Mouse (Mus musculus) mature B cell (primary cell): ENCODE results near the gene Grm3.

Experiments used
- in situ Hi-C: fragments of 300-500 bp; cut with MboI; formaldehyde crosslinking; loops from 2 replicates; pipeline ENCODE4 v1.14.3; 2019

Grm3 gene

GRCm38 (mm10) chr5:9724956-9725600 is at the start of gene Grm3:
Gene Grm3 (minus strand): TSS chr5:9725170.
- in situ Hi-C loops, result no loop called here

- in situ Hi-C loops, result no loop called here
These were observed 30.8 kb upstream of the Grm3 start for GRCm38 (mm10) chr5:9755751-9756150.

GRCm38 (mm10) chr5:9748184-9748583 is 23.2 kb upstream of the Grm3 start:
- in situ Hi-C loops, result no loop called here

GRCm38 (mm10) chr5:9744120-9744519 is 19.1 kb upstream of the Grm3 start:
- in situ Hi-C loops, result no loop called here

GRCm38 (mm10) chr5:9725601-9726268 is 765 bp upstream of the Grm3 start:
- in situ Hi-C loops, result no loop called here

GRCm38 (mm10) chr5:9724287-9724955 is 549 bp downstream of the Grm3 start:
- in situ Hi-C loops, result no loop called here

GRCm38 (mm10) chr5:9721136-9721535 is 3.8 kb downstream of the Grm3 start:
- in situ Hi-C loops, result no loop called here

GRCm38 (mm10) chr5:9716295-9716694 is 8.7 kb downstream of the Grm3 start:
- in situ Hi-C loops, result no loop called here

GRCm38 (mm10) chr5:9707096-9707495 is 17.9 kb downstream of the Grm3 start:
- in situ Hi-C loops, result no loop called here

GRCm38 (mm10) chr5:9703385-9704009 is 21.5 kb downstream of the Grm3 start:
- in situ Hi-C loops, result no loop called here

GRCm38 (mm10) chr5:9702656-9703384 is 22.1 kb downstream of the Grm3 start:
- in situ Hi-C loops, result no loop called here

- in situ Hi-C loops, result no loop called here
These were observed 32.6 kb downstream of the Grm3 start for GRCm38 (mm10) chr5:9692333-9692732.

GRCm38 (mm10) chr5:9690599-9691242 is 34.2 kb downstream of the Grm3 start:
- in situ Hi-C loops, result no loop called here

GRCm38 (mm10) chr5:9690192-9690591 is 34.8 kb downstream of the Grm3 start:
- in situ Hi-C loops, result no loop called here

GRCm38 (mm10) chr5:9683204-9683603 is 41.8 kb downstream of the Grm3 start:
- in situ Hi-C loops, result no loop called here

- in situ Hi-C loops, result no loop called here
These were observed 56.0 kb downstream of the Grm3 start for GRCm38 (mm10) chr5:9669002-9669401.

- in situ Hi-C loops, result no loop called here
These were observed 61.6 kb downstream of the Grm3 start for GRCm38 (mm10) chr5:9663416-9663815.

- in situ Hi-C loops, result no loop called here
These were observed 62.9 kb downstream of the Grm3 start for GRCm38 (mm10) chr5:9661870-9662589.

GRCm38 (mm10) chr5:9638612-9639011 is 86.4 kb downstream of the Grm3 start:
- in situ Hi-C loops, result no loop called here

GRCm38 (mm10) chr5:9627220-9627619 is 97.8 kb downstream of the Grm3 start:
- in situ Hi-C loops, result no loop called here

- in situ Hi-C loops, result no loop called here
These were observed 100.6 kb downstream of the Grm3 start for GRCm38 (mm10) chr5:9624396-9624795.
